Mouse (Mus musculus): Measurements from ENCODE around the gene Tmem106a. TPM values are rescaled to one million over a fixed set of nuclear protein-coding genes. Genes with fewer than 3 reads are reported as not detected.
A peak's percentile ranks its signal among the peaks of the same experiment; 100 is the strongest.

Gene Tmem106a
- polyA plus RNA-seq (2016; fragmentation: Nextera tagmentation; extraction: Ambion mirVana) = 1.1 and 1.8 TPM in 2 replicates

GRCm38 (mm10) chr11:101582054-101583035, at the start of gene Tmem106a:
Gene Tmem106a (plus strand): TSS chr11:101582242.
- DNase-seq (ENCODE audit: low spot score) = peak; percentile 82
- WGBS = 21% methylated on average over 31 of the region's 31 CpGs
- Histone ChIP-seq H3K36me3 (peaks cover 40% of the 10 kb centered on the region), H3K4me1 (peaks cover 9% of the 10 kb centered on the region), H3K4me3 (peak within 1 kb of the TSS; percentile 51), H3K27me3 (ENCODE audit: low read depth, poor library complexity, severe bottlenecking) (no peaks in the 10 kb centered on the region), H3K9me3 (replicated peaks) (no peaks in the 10 kb centered on the region), H3K27ac (peak within 1 kb of the TSS; percentile 61)

DNA sequence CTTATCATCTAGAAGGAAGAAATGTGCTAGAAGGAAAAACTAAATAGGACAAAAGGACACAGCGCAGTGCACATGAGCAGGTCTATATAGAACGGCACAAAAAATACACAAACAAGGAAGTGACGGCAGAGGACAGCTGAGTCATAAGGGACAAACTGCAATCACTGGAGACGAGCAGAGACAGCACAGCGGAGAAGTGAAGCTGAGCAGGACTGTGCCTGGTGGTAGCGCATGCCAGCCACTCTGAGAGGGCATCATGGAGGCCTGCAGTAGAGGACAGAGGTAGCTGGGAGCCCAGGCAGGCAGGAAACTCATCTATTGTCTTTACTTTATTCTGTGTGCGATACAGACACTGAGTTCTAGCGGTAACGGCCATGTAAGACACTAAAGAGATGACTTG, 38.5 kb upstream of the Tmem106a start:
- H3K27me3 ChIP-seq (ENCODE audit: low read depth, poor library complexity, severe bottlenecking) = no peaks in the 10 kb centered on the region
- no peak overlapping the region for H3K27ac ChIP-seq
- WGBS = 94% methylated on average over 9 of the region's 9 CpGs
- H3K36me3 ChIP-seq = peaks cover 90% of the 10 kb centered on the region
- no peak overlapping the region for H3K4me3 ChIP-seq
- H3K4me1 ChIP-seq = no peaks in the 10 kb centered on the region
- DNase-seq (ENCODE audit: low spot score) = no peak
- no peaks in the 10 kb centered on the region for H3K9me3 ChIP-seq (replicated peaks)

DNA sequence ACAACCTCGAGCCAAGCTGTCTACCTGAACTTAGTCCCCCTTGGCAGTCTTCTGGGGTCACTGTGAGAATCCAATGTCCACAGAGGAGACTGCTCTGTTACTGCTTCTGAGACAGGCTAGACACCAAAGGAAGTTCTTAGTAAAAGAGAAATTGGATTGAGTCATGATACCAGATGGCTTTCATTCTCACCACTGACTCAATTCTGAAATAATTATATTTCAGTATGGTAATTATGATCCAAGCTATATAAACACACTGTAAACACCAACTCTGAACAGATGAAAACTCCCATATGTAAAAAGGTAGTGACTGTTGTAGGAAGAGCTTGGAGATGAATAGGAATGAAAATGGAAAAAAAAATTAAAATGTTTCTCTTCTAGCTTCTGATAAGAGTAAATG, 37.9 kb upstream of the Tmem106a start:
- Histone ChIP-seq H3K36me3 (peaks cover 92% of the 10 kb centered on the region), H3K27ac (no peak overlapping the region), H3K4me3 (no peak overlapping the region), H3K9me3 (replicated peaks) (no peaks in the 10 kb centered on the region), H3K4me1 (no peaks in the 10 kb centered on the region), H3K27me3 (ENCODE audit: low read depth, poor library complexity, severe bottlenecking) (no peaks in the 10 kb centered on the region)
- DNase-seq (ENCODE audit: low spot score) = no peak
- WGBS = 86% methylated on average over 1 of the region's 1 CpGs

- H3K9me3 ChIP-seq (replicated peaks) = no peaks in the 10 kb centered on the region
Measured at GRCm38 (mm10) chr11:101548526-101548925, 33.5 kb upstream of the Tmem106a start.

GRCm38 (mm10) chr11:101551751-101552475, 30.1 kb upstream of the Tmem106a start, which contains the start of the genes Brca1 and Nbr1:
Gene Brca1 (minus strand): TSS chr11:101551955.
Gene Nbr1 (plus strand): TSS chr11:101552149.
- DNase-seq (ENCODE audit: low spot score) = peak; percentile 97
- Histone ChIP-seq H3K9me3 (replicated peaks) (no peaks in the 10 kb centered on the region), H3K36me3 (peaks cover 49% of the 10 kb centered on the region), H3K27me3 (ENCODE audit: low read depth, poor library complexity, severe bottlenecking) (no peaks in the 10 kb centered on the region), H3K4me1 (peaks cover 19% of the 10 kb centered on the region), H3K4me3 (peak within 1 kb of the TSS; percentile 81), H3K27ac (peak within 1 kb of the TSS; percentile 93)
- WGBS = under 1% methylated on average over 43 of the region's 43 CpGs

More at GRCm38 (mm10) chr11:101548526-101548925, 33.5 kb upstream of the Tmem106a start:
- H3K36me3 ChIP-seq = peaks cover 62% of the 10 kb centered on the region
- no peak overlapping the region for H3K4me3 ChIP-seq
- H3K4me1 ChIP-seq = peaks cover 10% of the 10 kb centered on the region
- H3K27me3 ChIP-seq (ENCODE audit: low read depth, poor library complexity, severe bottlenecking) = no peaks in the 10 kb centered on the region
- DNase-seq (ENCODE audit: low spot score) = no peak
- no peak overlapping the region for H3K27ac ChIP-seq

DNA sequence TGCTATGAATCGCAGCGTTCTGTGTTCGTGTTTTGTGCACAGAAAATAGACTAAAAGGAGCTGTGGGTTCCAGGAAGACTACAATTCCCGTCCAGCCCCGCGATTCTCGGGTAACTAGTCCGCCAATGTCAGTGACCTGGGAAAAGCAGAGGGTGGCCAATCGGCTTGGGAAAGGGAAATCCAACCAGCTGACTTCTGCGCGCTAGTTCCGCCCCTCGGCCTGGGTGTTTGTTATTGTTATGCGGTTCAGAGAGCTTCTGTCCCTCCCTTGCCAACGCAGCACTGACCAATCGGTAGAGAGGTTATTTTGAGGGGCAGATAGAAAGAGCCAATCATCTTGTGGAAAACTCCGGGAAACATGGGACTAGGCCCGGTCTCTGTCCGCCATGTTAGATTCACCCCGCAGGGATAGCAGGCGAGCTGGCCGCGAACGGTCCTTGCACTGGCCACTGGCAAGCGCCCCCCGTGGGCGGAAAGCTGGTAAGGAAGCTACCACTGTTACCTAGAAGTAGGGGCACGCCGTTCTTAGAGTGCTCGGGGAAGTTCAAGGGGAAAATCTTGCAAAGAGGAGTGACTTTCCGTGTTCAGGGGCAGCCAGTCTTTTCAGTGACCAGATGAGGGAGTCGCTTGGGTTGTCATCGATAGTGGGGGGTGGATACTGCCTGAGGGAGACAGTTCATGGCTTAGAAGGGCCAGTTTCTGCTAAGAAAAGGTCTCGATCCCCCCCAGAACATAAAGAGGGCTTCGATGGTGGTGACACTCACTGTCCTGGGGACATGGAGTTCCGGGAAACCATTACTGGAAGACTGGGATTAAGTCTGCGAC, 29.4 kb upstream of the Tmem106a start:
- no peaks in the 10 kb centered on the region for H3K9me3 ChIP-seq (replicated peaks)
- DNase-seq (ENCODE audit: low spot score) = peak; percentile 93
- H3K27ac ChIP-seq = peak overlapping the region; percentile 93
- H3K27me3 ChIP-seq (ENCODE audit: low read depth, poor library complexity, severe bottlenecking) = no peaks in the 10 kb centered on the region
- peak overlapping the region; percentile 81 for H3K4me3 ChIP-seq
- WGBS = under 1% methylated on average over 37 of the region's 37 CpGs
- H3K36me3 ChIP-seq = peaks cover 49% of the 10 kb centered on the region
- peaks cover 19% of the 10 kb centered on the region for H3K4me1 ChIP-seq

DNA sequence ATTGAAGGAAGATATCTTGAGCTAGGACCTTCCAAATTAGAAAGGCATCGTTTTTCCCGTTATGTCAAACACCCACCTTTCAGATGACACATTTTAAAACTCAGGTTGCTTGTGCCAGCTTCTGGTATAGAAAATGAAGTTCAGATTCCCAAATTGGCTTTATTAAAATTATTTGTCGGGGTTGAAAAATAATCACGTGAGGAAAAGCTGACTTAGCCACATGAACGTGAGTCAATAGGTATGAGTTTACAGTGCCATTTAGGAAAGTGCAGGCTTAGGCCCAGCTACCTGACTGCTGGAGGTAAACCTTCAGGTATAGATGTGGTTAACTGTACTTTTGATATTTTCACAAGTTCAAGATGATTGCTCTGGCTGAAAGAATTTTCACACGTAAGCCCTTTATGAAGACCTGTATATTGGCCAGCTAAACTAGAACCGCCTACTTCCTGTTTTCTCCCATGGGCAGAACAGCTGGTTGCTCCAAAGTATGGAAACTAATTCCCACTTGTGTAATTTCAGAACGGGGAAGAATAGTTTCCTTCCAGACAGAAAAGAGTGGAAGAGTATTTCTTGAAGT, 28.6 kb upstream of the Tmem106a start:
- Histone ChIP-seq H3K4me1 (peaks cover 19% of the 10 kb centered on the region), H3K9me3 (replicated peaks) (no peaks in the 10 kb centered on the region), H3K4me3 (peak overlapping the region; percentile 81), H3K27ac (peak overlapping the region; percentile 93), H3K27me3 (ENCODE audit: low read depth, poor library complexity, severe bottlenecking) (no peaks in the 10 kb centered on the region), H3K36me3 (peaks cover 49% of the 10 kb centered on the region)
- no peak for DNase-seq (ENCODE audit: low spot score)
- 25% methylated on average over 8 of the region's 8 CpGs for WGBS

DNA sequence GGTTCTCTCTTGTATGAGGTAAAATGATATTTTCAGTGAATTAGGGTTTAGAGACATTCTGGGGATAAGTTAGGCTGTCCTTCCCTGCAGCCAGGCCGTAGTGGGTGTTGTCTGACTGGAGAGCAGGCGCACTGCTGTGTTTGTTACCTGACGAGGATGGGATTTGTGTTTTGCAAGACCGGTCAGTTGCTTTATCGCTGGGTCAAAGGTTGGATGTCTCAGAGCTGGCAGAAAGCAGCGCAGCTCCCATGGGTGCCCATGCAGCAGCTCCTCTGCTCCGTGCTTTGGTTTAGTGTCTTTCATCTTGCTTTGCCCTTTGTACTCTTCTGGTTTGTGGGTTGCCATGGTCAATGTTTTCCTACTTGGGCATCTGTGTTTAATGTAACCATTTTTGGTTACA, 25.5 kb upstream of the Tmem106a start:
- no peak overlapping the region for H3K27ac ChIP-seq
- no peaks in the 10 kb centered on the region for H3K27me3 ChIP-seq (ENCODE audit: low read depth, poor library complexity, severe bottlenecking)
- peaks cover 12% of the 10 kb centered on the region for H3K4me1 ChIP-seq
- no peak overlapping the region for H3K4me3 ChIP-seq
- DNase-seq (ENCODE audit: low spot score) = no peak
- 95% methylated on average over 7 of the region's 7 CpGs for WGBS
- H3K36me3 ChIP-seq = peaks cover 64% of the 10 kb centered on the region
- no peaks in the 10 kb centered on the region for H3K9me3 ChIP-seq (replicated peaks)

DNA sequence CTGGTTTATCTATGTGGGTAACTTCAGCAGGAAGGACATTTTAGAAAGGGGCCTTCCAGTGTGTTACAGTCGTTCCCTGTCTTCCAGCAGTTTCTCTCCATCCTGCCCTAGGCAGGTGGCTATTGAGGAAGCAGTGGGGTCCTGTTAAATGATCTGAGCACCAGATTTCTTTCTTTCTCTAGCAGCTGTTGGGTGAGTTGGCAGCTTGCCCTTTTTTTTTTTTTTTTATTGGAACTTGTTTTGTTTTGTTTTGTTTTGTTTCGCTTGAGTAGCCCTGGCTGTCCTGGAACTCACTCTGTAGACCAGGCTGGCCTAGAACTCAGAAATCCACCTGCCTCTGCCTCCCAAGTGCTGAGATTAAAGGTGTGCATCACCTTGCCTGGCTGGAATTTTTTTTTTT, 25.1 kb upstream of the Tmem106a start:
- 90% methylated on average over 2 of the region's 2 CpGs for WGBS
- H3K27me3 ChIP-seq (ENCODE audit: low read depth, poor library complexity, severe bottlenecking) = no peaks in the 10 kb centered on the region
- H3K36me3 ChIP-seq = peaks cover 68% of the 10 kb centered on the region
- no peak overlapping the region for H3K27ac ChIP-seq
- no peak for DNase-seq (ENCODE audit: low spot score)
- H3K9me3 ChIP-seq (replicated peaks) = no peaks in the 10 kb centered on the region
- H3K4me3 ChIP-seq = no peak overlapping the region
- H3K4me1 ChIP-seq = peaks cover 12% of the 10 kb centered on the region

GRCm38 (mm10) chr11:101562391-101562790, 19.7 kb upstream of the Tmem106a start:
- no peak overlapping the region for H3K27ac ChIP-seq
- no peaks in the 10 kb centered on the region for H3K4me1 ChIP-seq
- DNase-seq (ENCODE audit: low spot score) = peak; percentile 51
- 56% methylated on average over 5 of the region's 5 CpGs for WGBS
- H3K27me3 ChIP-seq (ENCODE audit: low read depth, poor library complexity, severe bottlenecking) = no peaks in the 10 kb centered on the region
- H3K9me3 ChIP-seq (replicated peaks) = no peaks in the 10 kb centered on the region
- peaks cover 96% of the 10 kb centered on the region for H3K36me3 ChIP-seq
- no peak overlapping the region for H3K4me3 ChIP-seq

GRCm38 (mm10) chr11:101568421-101568820, 13.6 kb upstream of the Tmem106a start:
- H3K4me1 ChIP-seq = no peaks in the 10 kb centered on the region
- H3K36me3 ChIP-seq = peaks cover 98% of the 10 kb centered on the region
- H3K9me3 ChIP-seq (replicated peaks) = no peaks in the 10 kb centered on the region
- no peak overlapping the region for H3K27ac ChIP-seq
- WGBS = 88% methylated on average over 3 of the region's 3 CpGs
- DNase-seq (ENCODE audit: low spot score) = no peak
- H3K27me3 ChIP-seq (ENCODE audit: low read depth, poor library complexity, severe bottlenecking) = no peaks in the 10 kb centered on the region
- H3K4me3 ChIP-seq = no peak overlapping the region

DNA sequence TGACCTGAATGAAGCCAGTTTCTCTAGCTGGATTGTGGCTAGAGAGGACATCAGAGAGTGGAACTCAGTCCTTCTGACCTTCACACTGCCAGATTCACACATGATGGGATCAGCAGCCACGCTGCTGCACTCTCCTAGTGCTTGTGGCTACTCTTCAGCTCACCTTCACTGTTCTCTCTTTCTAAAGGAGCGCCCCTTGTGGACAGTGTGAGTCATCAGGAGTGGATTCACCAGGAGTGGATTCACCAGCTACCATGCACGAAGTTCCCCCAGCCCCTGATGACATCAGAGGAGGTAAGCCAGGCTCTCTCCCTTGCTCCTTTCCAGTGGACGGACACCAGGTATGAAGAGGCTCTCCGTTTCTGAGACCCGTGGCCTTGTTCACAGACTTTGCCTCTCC, 5.9 kb upstream of the Tmem106a start:
- 83% methylated on average over 6 of the region's 6 CpGs for WGBS
- Histone ChIP-seq H3K4me3 (no peak overlapping the region), H3K27me3 (ENCODE audit: low read depth, poor library complexity, severe bottlenecking) (no peaks in the 10 kb centered on the region), H3K9me3 (replicated peaks) (no peaks in the 10 kb centered on the region), H3K27ac (no peak overlapping the region), H3K36me3 (peaks cover 99% of the 10 kb centered on the region), H3K4me1 (no peaks in the 10 kb centered on the region)
- no peak for DNase-seq (ENCODE audit: low spot score)

Measured in limb, embryonic 10.5 days (tissue).